Mouse (Mus musculus) kidney, embryonic 16.5 days (tissue): ENCODE measurements around the gene Dscaml1. TPM values are rescaled to one million over a fixed set of nuclear protein-coding genes. Genes with fewer than 3 reads are reported as not detected.

Experiments used
- polyA plus RNA-seq: library from polyadenylated mRNA; unstranded; fragments of >200 nt; fragmentation: Nextera tagmentation; extraction: Ambion mirVana; gene quantifications from 2 replicates; pipeline ENCODE4 v1.2.1, GENCODE M21; 2015

The Dscaml1 gene
- polyA plus RNA-seq, 1 experiment from 2014 or later = 0.37 TPM

Other genes with a start within 250 kb of the Dscaml1 start
- gene BC049352, start 244.6 kb upstream of the Dscaml1 start, polyA plus RNA-seq = 0.15 TPM in 1 of 2 replicates, not detected in the other
- gene Tmprss4, start 222.5 kb upstream of the Dscaml1 start, polyA plus RNA-seq = 0.33 and 0.61 TPM in 2 replicates
- 0.65 and 0.92 TPM in 2 replicates for gene Il10ra, start 157.5 kb upstream of the Dscaml1 start, polyA plus RNA-seq
- 0.33 and 0.36 TPM in 2 replicates for gene Tmprss13, start 107.5 kb upstream of the Dscaml1 start, polyA plus RNA-seq
- 184 and 189 TPM in 2 replicates for gene Fxyd6, start 56.4 kb upstream of the Dscaml1 start, polyA plus RNA-seq
- 746 and 828 TPM in 2 replicates for gene Fxyd2, start 27.0 kb upstream of the Dscaml1 start, polyA plus RNA-seq